In genomic region chr1:152990067-152990466, GRCm38 (mm10) we compare ENCODE assay signal across 19 mouse cellular contexts.
"Had no signal": no experiment of that assay in that cellular context is flagged by ENCODE, and none has a peak within 500 bp of the region (broad histone marks: within the 10 kb centered on the region; RNA-seq: fewer than 3 reads in every experiment).

No protein-coding gene starts in this region.

- H3K4me1 ChIP-seq: intestine, embryonic 15.5 days; liver, embryonic 13.5 days; megakaryocyte, embryonic 14.5 days; midbrain, embryonic 10.5 days; midbrain, embryonic 15.5 days; neural tube, embryonic 12.5 days had no signal

- H3K9me3 ChIP-seq: intestine, embryonic 15.5 days; liver, embryonic 13.5 days; midbrain, embryonic 10.5 days; midbrain, embryonic 15.5 days; neural tube, embryonic 12.5 days; neural tube, embryonic 15.5 days had no signal

- H3K27ac ChIP-seq: intestine, embryonic 15.5 days; kidney, postnatal 0 days; left cerebral cortex, adult 2 months; liver, embryonic 13.5 days; midbrain, embryonic 10.5 days; midbrain, embryonic 15.5 days; neural tube, embryonic 12.5 days; neural tube, embryonic 15.5 days; stomach, postnatal 0 days had no signal

- DNase-seq: kidney, adult 18-20 months; kidney, postnatal 25 days; layer of hippocampus, postnatal 36 days; liver, embryonic 13.5 days; lung, adult 2 months; retina, postnatal 1 day; right cerebral cortex, postnatal 14 days; right cerebral cortex, postnatal 4 days; thymus, postnatal 25 days had no signal

- H3K9ac ChIP-seq: intestine, embryonic 15.5 days; liver, embryonic 13.5 days; midbrain, embryonic 15.5 days; neural tube, embryonic 12.5 days; neural tube, embryonic 15.5 days had no signal

- H3K4me2 ChIP-seq: intestine, embryonic 15.5 days; liver, embryonic 13.5 days; midbrain, embryonic 15.5 days; neural tube, embryonic 12.5 days; neural tube, embryonic 15.5 days had no signal

- H3K27me3 ChIP-seq: intestine, embryonic 15.5 days; midbrain, embryonic 15.5 days; neural tube, embryonic 12.5 days; neural tube, embryonic 15.5 days had no signal

- H3K36me3 ChIP-seq: intestine, embryonic 15.5 days; liver, embryonic 13.5 days; midbrain, embryonic 10.5 days; midbrain, embryonic 15.5 days; neural tube, embryonic 12.5 days; neural tube, embryonic 15.5 days had no signal

- ATAC-seq: intestine, embryonic 15.5 days; lung, postnatal 0 days; midbrain, embryonic 15.5 days had no signal

- H3K4me3 ChIP-seq: intestine, embryonic 15.5 days; left cerebral cortex, adult 2 months; liver, embryonic 13.5 days; megakaryocyte, embryonic 14.5 days; midbrain, embryonic 10.5 days; midbrain, embryonic 15.5 days; neural tube, embryonic 12.5 days; neural tube, embryonic 15.5 days had no signal
